Mouse (Mus musculus): ENCODE measurements around the gene Grik4. TPM values are rescaled to one million over a fixed set of nuclear protein-coding genes. Genes with fewer than 3 reads are reported as not detected.

Gene Grik4
- total RNA-seq, 2 experiments from 2014 or later, result 0.72 TPM; not detected in 1

- no peak for ATAC-seq (replicated peaks; ENCODE audit: poor library complexity, severe bottlenecking)
Observed at GRCm38 (mm10) chr9:42776804-42777203, 167.5 kb downstream of the Grik4 start.

- no peak for ATAC-seq (replicated peaks; ENCODE audit: poor library complexity, severe bottlenecking)
Observed at GRCm38 (mm10) chr9:42764823-42765560, 179.3 kb downstream of the Grik4 start.

- ATAC-seq (replicated peaks; ENCODE audit: poor library complexity, severe bottlenecking), result no peak
Observed at GRCm38 (mm10) chr9:42758682-42759205, 185.5 kb downstream of the Grik4 start.

- ATAC-seq (replicated peaks; ENCODE audit: poor library complexity, severe bottlenecking), result no peak
Observed at GRCm38 (mm10) chr9:42757012-42757640, 187.2 kb downstream of the Grik4 start.

GRCm38 (mm10) chr9:42754699-42755098 lies 189.6 kb downstream of the Grik4 start:
- no peak for ATAC-seq (replicated peaks; ENCODE audit: poor library complexity, severe bottlenecking)

- no peak for ATAC-seq (replicated peaks; ENCODE audit: poor library complexity, severe bottlenecking)
Observed at GRCm38 (mm10) chr9:42751160-42751559, 193.1 kb downstream of the Grik4 start.

- no peak for ATAC-seq (replicated peaks; ENCODE audit: poor library complexity, severe bottlenecking)
Observed at GRCm38 (mm10) chr9:42750176-42750575, 194.1 kb downstream of the Grik4 start.

GRCm38 (mm10) chr9:42745982-42746381 lies 198.3 kb downstream of the Grik4 start:
- no peak for ATAC-seq (replicated peaks; ENCODE audit: poor library complexity, severe bottlenecking)

GRCm38 (mm10) chr9:42742385-42742784 lies 201.9 kb downstream of the Grik4 start:
- ATAC-seq (replicated peaks; ENCODE audit: poor library complexity, severe bottlenecking), result no peak

GRCm38 (mm10) chr9:42736697-42737335 lies 207.5 kb downstream of the Grik4 start:
- ATAC-seq (replicated peaks; ENCODE audit: poor library complexity, severe bottlenecking), result no peak

GRCm38 (mm10) chr9:42735086-42735485 lies 209.2 kb downstream of the Grik4 start:
- no peak for ATAC-seq (replicated peaks; ENCODE audit: poor library complexity, severe bottlenecking)

GRCm38 (mm10) chr9:42732731-42733318 lies 211.5 kb downstream of the Grik4 start:
- no peak for ATAC-seq (replicated peaks; ENCODE audit: poor library complexity, severe bottlenecking)

- no peak for ATAC-seq (replicated peaks; ENCODE audit: poor library complexity, severe bottlenecking)
Observed at GRCm38 (mm10) chr9:42728472-42728871, 215.8 kb downstream of the Grik4 start.

GRCm38 (mm10) chr9:42727661-42728060 lies 216.6 kb downstream of the Grik4 start:
- ATAC-seq (replicated peaks; ENCODE audit: poor library complexity, severe bottlenecking), result no peak

GRCm38 (mm10) chr9:42727186-42727585 lies 217.1 kb downstream of the Grik4 start:
- ATAC-seq (replicated peaks; ENCODE audit: poor library complexity, severe bottlenecking), result no peak

GRCm38 (mm10) chr9:42724099-42724498 lies 220.2 kb downstream of the Grik4 start:
- ATAC-seq (replicated peaks; ENCODE audit: poor library complexity, severe bottlenecking), result no peak

GRCm38 (mm10) chr9:42722501-42722900 lies 221.8 kb downstream of the Grik4 start:
- no peak for ATAC-seq (replicated peaks; ENCODE audit: poor library complexity, severe bottlenecking)

- no peak for ATAC-seq (replicated peaks; ENCODE audit: poor library complexity, severe bottlenecking)
Observed at GRCm38 (mm10) chr9:42721718-42722117, 222.6 kb downstream of the Grik4 start.

GRCm38 (mm10) chr9:42721146-42721545 lies 223.1 kb downstream of the Grik4 start:
- no peak for ATAC-seq (replicated peaks; ENCODE audit: poor library complexity, severe bottlenecking)

- no peak for ATAC-seq (replicated peaks; ENCODE audit: poor library complexity, severe bottlenecking)
Observed at GRCm38 (mm10) chr9:42713912-42714311, 230.4 kb downstream of the Grik4 start.

- ATAC-seq (replicated peaks; ENCODE audit: poor library complexity, severe bottlenecking), result peak; percentile 94
Observed at GRCm38 (mm10) chr9:42705848-42706247, 238.4 kb downstream of the Grik4 start.
